8 mouse cellular contexts compared by ENCODE assay signal in the genomic region with DNA sequence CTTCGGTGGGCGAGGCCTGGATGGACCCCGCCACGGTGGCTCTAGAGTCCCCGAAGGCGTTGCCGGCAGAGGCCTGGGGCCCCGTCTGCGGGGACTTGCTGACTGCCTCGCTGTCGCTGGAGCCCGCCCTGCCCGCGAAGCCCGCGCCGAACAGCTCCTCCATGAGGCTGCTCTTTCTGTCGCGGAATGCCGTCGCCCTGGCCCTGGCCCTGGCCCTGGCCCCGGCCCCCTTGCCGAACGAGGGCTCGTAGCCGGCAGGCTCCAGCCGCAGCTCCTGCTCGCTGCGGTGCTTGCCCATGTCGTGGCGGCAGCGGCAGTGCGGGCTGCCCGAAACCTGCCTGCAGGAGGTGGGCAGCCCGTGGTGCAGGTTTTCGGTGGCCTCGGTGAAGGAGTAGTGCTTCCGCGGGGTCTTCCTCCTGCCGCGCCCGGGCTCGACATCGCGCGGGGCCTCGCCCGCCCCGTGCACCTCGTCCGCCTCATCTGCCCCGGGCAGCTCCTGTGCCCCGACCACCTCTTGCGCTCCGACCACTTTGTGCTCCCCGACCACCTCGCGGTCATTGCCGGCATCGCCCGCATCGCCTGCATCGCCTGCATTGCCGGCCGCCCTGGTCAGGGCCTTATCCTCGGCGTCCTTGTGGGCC. TPM values are rescaled to one million over a fixed set of nuclear protein-coding genes. Genes with fewer than 3 reads are reported as not detected.
DNase-seq lines count a peak whose midpoint lies in the region; ATAC-seq and TF ChIP-seq lines count a peak whose summit lies in the region.

No protein-coding gene starts in this region.

- TF ChIP-seq CTCF in kidney, adult 2 months (conservative IDR thresholded peaks at IDR 0.05; ENCODE audit: insufficient read depth, insufficient read length, low read depth, low read length): no peak; the same call in 1 of the 2 replicates
- TF ChIP-seq CTCF in liver, postnatal 0 days (IDR thresholded peaks at IDR 0.05; ENCODE audit: low read depth): peak; percentile 55
- TF ChIP-seq CTCF in thymus, adult 2 months (IDR thresholded peaks at IDR 0.05; ENCODE audit: borderline replicate concordance, control insufficient read depth, extremely low read depth, insufficient read depth, low read length, poor library complexity): no peak; the same call in 1 of the 2 replicates

- no peak for TF ChIP-seq EP300 in liver, postnatal 0 days (IDR thresholded peaks at IDR 0.05; ENCODE audit: low read depth)

- no peaks in the 10 kb centered on the region for H3K4me1 ChIP-seq in embryonic facial prominence, embryonic 11.5 days (ENCODE audit: control insufficient read depth, insufficient read depth, low read length)
- H3K4me1 ChIP-seq in heart, embryonic 10.5 days: peaks cover 25% of the 10 kb centered on the region
- H3K4me1 ChIP-seq in kidney, adult 2 months (ENCODE audit: control insufficient read depth, insufficient read depth, low read length): no peaks in the 10 kb centered on the region
- peaks cover 5% of the 10 kb centered on the region; the same call in 1 of the 2 replicates for H3K4me1 ChIP-seq in liver, postnatal 0 days (ENCODE audit: insufficient read depth)
- peaks cover 40% of the 10 kb centered on the region for H3K4me1 ChIP-seq in neural tube, embryonic 13.5 days (replicated peaks)
- H3K4me1 ChIP-seq in thymus, adult 2 months (replicated peaks; ENCODE audit: control insufficient read depth, insufficient read depth, low read length): peaks cover 10% of the 10 kb centered on the region

- ATAC-seq in embryonic facial prominence, embryonic 11.5 days (replicated peaks; ENCODE audit: insufficient number of reproducible peaks, low FRiP score, low TSS enrichment, low read depth): peak; percentile 72
- peak; percentile 80 for ATAC-seq in liver, postnatal 0 days
- ATAC-seq in neural tube, embryonic 13.5 days (ENCODE audit: low read depth): peak; percentile 68

- peak overlapping the region; percentile 76 for H3K27ac ChIP-seq in embryonic facial prominence, embryonic 11.5 days (replicated peaks; ENCODE audit: low read depth, low read length)
- peak overlapping the region; percentile 99 for H3K27ac ChIP-seq in heart, embryonic 10.5 days
- H3K27ac ChIP-seq in kidney, adult 2 months (ENCODE audit: insufficient read depth, low read depth, low read length): no peak overlapping the region
- H3K27ac ChIP-seq in liver, postnatal 0 days (ENCODE audit: low read depth): no peak overlapping the region
- peak overlapping the region; percentile 85 for H3K27ac ChIP-seq in neural tube, embryonic 13.5 days (replicated peaks)
- H3K27ac ChIP-seq in thymus, adult 2 months (ENCODE audit: control insufficient read depth, insufficient read depth, low read length): no peak overlapping the region

- TF ChIP-seq POLR2A in kidney, adult 2 months (IDR thresholded peaks at IDR 0.05; ENCODE audit: low read depth, low read length): no peak
- TF ChIP-seq POLR2A in thymus, adult 2 months (IDR thresholded peaks at IDR 0.05; ENCODE audit: control insufficient read depth, extremely low read depth, insufficient read depth, low read length, poor library complexity): no peak

- peak overlapping the region; percentile 99 for H3K4me2 ChIP-seq in embryonic facial prominence, embryonic 11.5 days (ENCODE audit: low read depth, low read length)
- H3K4me2 ChIP-seq in liver, postnatal 0 days (ENCODE audit: low read depth, low read length): peak overlapping the region; percentile 92
- peak overlapping the region; percentile 88 for H3K4me2 ChIP-seq in neural tube, embryonic 13.5 days

- WGBS in embryonic facial prominence, embryonic 11.5 days: under 1% methylated on average over 67 of the region's 67 CpGs
- WGBS in heart, embryonic 10.5 days: under 1% methylated on average over 67 of the region's 67 CpGs
- WGBS in kidney, adult 2 months: 3% methylated on average over 67 of the region's 67 CpGs
- 4% methylated on average over 59 of the region's 67 CpGs for WGBS in liver, postnatal 0 days (ENCODE audit: insufficient replicate concordance)
- under 1% methylated on average over 65 of the region's 67 CpGs for WGBS in neural tube, embryonic 13.5 days
- WGBS in thymus, adult 2 months: 2% methylated on average over 67 of the region's 67 CpGs

- H3K9me3 ChIP-seq in embryonic facial prominence, embryonic 11.5 days (replicated peaks; ENCODE audit: control insufficient read depth, low read length): no peaks in the 10 kb centered on the region
- H3K9me3 ChIP-seq in heart, embryonic 10.5 days: no peaks in the 10 kb centered on the region
- H3K9me3 ChIP-seq in liver, postnatal 0 days (ENCODE audit: low read length): no peaks in the 10 kb centered on the region
- H3K9me3 ChIP-seq in neural tube, embryonic 13.5 days: no peaks in the 10 kb centered on the region

- no peaks in the 10 kb centered on the region for H3K27me3 ChIP-seq in embryonic facial prominence, embryonic 11.5 days (ENCODE audit: control insufficient read depth, insufficient read depth, low read length)
- no peaks in the 10 kb centered on the region for H3K27me3 ChIP-seq in heart, embryonic 10.5 days (ENCODE audit: insufficient read depth, poor library complexity, severe bottlenecking)
- H3K27me3 ChIP-seq in kidney, adult 2 months (replicated peaks; ENCODE audit: control insufficient read depth, insufficient read depth, low read length): no peaks in the 10 kb centered on the region
- H3K27me3 ChIP-seq in liver, postnatal 0 days (ENCODE audit: insufficient read depth, low read length): no peaks in the 10 kb centered on the region
- H3K27me3 ChIP-seq in neural tube, embryonic 13.5 days: no peaks in the 10 kb centered on the region
- H3K27me3 ChIP-seq in thymus, adult 2 months (ENCODE audit: control insufficient read depth, insufficient read depth, low read length): no peaks in the 10 kb centered on the region

- H3K36me3 ChIP-seq in embryonic facial prominence, embryonic 11.5 days (replicated peaks; ENCODE audit: control insufficient read depth, insufficient read depth, low read depth, low read length): no peaks in the 10 kb centered on the region
- peaks cover 21% of the 10 kb centered on the region; the same call in 1 of the 2 replicates for H3K36me3 ChIP-seq in heart, embryonic 10.5 days
- H3K36me3 ChIP-seq in kidney, adult 2 months (ENCODE audit: control insufficient read depth, insufficient read depth, low read length): no peaks in the 10 kb centered on the region
- no peaks in the 10 kb centered on the region for H3K36me3 ChIP-seq in liver, postnatal 0 days (replicated peaks; ENCODE audit: insufficient read depth, low read length)
- peaks cover 13% of the 10 kb centered on the region; the same call in 1 of the 2 replicates for H3K36me3 ChIP-seq in neural tube, embryonic 13.5 days
- no peaks in the 10 kb centered on the region for H3K36me3 ChIP-seq in thymus, adult 2 months (ENCODE audit: control insufficient read depth, insufficient read depth, low read length)

- peak; percentile 44 to 64 for DNase-seq in urinary bladder, adult 18-20 months (ENCODE audit: low spot score in 2 of 2)
- no peak for DNase-seq in urinary bladder, postnatal 10 days (ENCODE audit: low spot score)
- DNase-seq in embryonic facial prominence, embryonic 11.5 days (ENCODE audit: low spot score): peak; percentile 80
- DNase-seq in heart, embryonic 10.5 days (ENCODE audit: low spot score): peak; percentile 91
- peak; percentile 49 for DNase-seq in kidney, adult 2 months
- DNase-seq in liver, postnatal 0 days: peak; percentile 63
- DNase-seq in thymus, adult 2 months: peak; percentile 49

- peak overlapping the region; percentile 56 for H3K4me3 ChIP-seq in embryonic facial prominence, embryonic 11.5 days (ENCODE audit: low read depth, low read length)
- peak overlapping the region; percentile 80 for H3K4me3 ChIP-seq in heart, embryonic 10.5 days
- peak overlapping the region; percentile 63 for H3K4me3 ChIP-seq in kidney, adult 2 months (ENCODE audit: insufficient read depth, low read depth, low read length)
- peak overlapping the region; percentile 57 for H3K4me3 ChIP-seq in liver, postnatal 0 days (ENCODE audit: low read depth, low read length)
- peak overlapping the region; percentile 50 for H3K4me3 ChIP-seq in neural tube, embryonic 13.5 days
- H3K4me3 ChIP-seq in thymus, adult 2 months (ENCODE audit: control insufficient read depth, insufficient read depth, low read length): peak overlapping the region; percentile 58

- H3K9ac ChIP-seq in embryonic facial prominence, embryonic 11.5 days (replicated peaks; ENCODE audit: low read length): peak overlapping the region; percentile 93
- peak overlapping the region; percentile 71 for H3K9ac ChIP-seq in liver, postnatal 0 days (replicated peaks)
- peak overlapping the region; percentile 81 for H3K9ac ChIP-seq in neural tube, embryonic 13.5 days

RNA-seq across cellular contexts. Expression of gene Wrb, which starts 14.0 kb away (rescaled TPM):
- 87.5 and 91.6 TPM in 2 replicates for polyA plus RNA-seq in embryonic facial prominence, embryonic 11.5 days (2014; fragmentation: Nextera tagmentation; extraction: Ambion mirVana)
- 94.3 and 111 TPM in 2 replicates for polyA plus RNA-seq in heart, embryonic 10.5 days (2016; fragmentation: Nextera tagmentation; extraction: Ambion mirVana)
- 44.7 and 46.9 TPM in 2 replicates for polyA plus RNA-seq in kidney, adult 2 months (2012; rRNA removed)
- polyA plus RNA-seq in liver, postnatal 0 days (2015; fragmentation: Nextera tagmentation; extraction: Ambion mirVana): 5.5 and 6.1 TPM in 2 replicates
- polyA plus RNA-seq in neural tube, embryonic 13.5 days (2015; fragmentation: Nextera tagmentation; extraction: Ambion mirVana): 157 and 162 TPM in 2 replicates
- 38.3 and 44.6 TPM in 2 replicates for polyA plus RNA-seq in thymus, adult 2 months (2012; rRNA removed)

RNA-seq across cellular contexts. Expression of gene Hmgn1, which starts 31.7 kb away (rescaled TPM):
- 1,073 and 1,266 TPM in 2 replicates for polyA plus RNA-seq in embryonic facial prominence, embryonic 11.5 days (2014; fragmentation: Nextera tagmentation; extraction: Ambion mirVana)
- polyA plus RNA-seq in heart, embryonic 10.5 days (2016; fragmentation: Nextera tagmentation; extraction: Ambion mirVana): 554 and 714 TPM in 2 replicates
- 23.3 and 36.4 TPM in 2 replicates for polyA plus RNA-seq in kidney, adult 2 months (2012; rRNA removed)
- polyA plus RNA-seq in liver, postnatal 0 days (2015; fragmentation: Nextera tagmentation; extraction: Ambion mirVana): 109 and 113 TPM in 2 replicates
- 441 and 519 TPM in 2 replicates for polyA plus RNA-seq in neural tube, embryonic 13.5 days (2015; fragmentation: Nextera tagmentation; extraction: Ambion mirVana)
- 28.5 and 31.4 TPM in 2 replicates for polyA plus RNA-seq in thymus, adult 2 months (2012; rRNA removed)

RNA-seq across cellular contexts. Expression of gene Lca5l, which starts 32.9 kb away (rescaled TPM):
- 1.1 and 1.5 TPM in 2 replicates for polyA plus RNA-seq in embryonic facial prominence, embryonic 11.5 days (2014; fragmentation: Nextera tagmentation; extraction: Ambion mirVana)
- polyA plus RNA-seq in heart, embryonic 10.5 days (2016; fragmentation: Nextera tagmentation; extraction: Ambion mirVana): 1.3 TPM in 2 replicates
- 0.39 and 0.47 TPM in 2 replicates for polyA plus RNA-seq in kidney, adult 2 months (2012; rRNA removed)
- polyA plus RNA-seq in liver, postnatal 0 days (2015; fragmentation: Nextera tagmentation; extraction: Ambion mirVana): 0.06 and 0.07 TPM in 2 replicates
- polyA plus RNA-seq in neural tube, embryonic 13.5 days (2015; fragmentation: Nextera tagmentation; extraction: Ambion mirVana): 1.6 TPM in 2 replicates
- polyA plus RNA-seq in thymus, adult 2 months (2012; rRNA removed): 0.18 and 0.34 TPM in 2 replicates

RNA-seq across cellular contexts. Expression of gene Sh3bgr, which starts 41.0 kb away (rescaled TPM):
- 1.4 and 3.5 TPM in 2 replicates for polyA plus RNA-seq in embryonic facial prominence, embryonic 11.5 days (2014; fragmentation: Nextera tagmentation; extraction: Ambion mirVana)
- 465 and 713 TPM in 2 replicates for polyA plus RNA-seq in heart, embryonic 10.5 days (2016; fragmentation: Nextera tagmentation; extraction: Ambion mirVana)
- 4.5 and 6.7 TPM in 2 replicates for polyA plus RNA-seq in kidney, adult 2 months (2012; rRNA removed)
- polyA plus RNA-seq in liver, postnatal 0 days (2015; fragmentation: Nextera tagmentation; extraction: Ambion mirVana): 1.9 TPM in 1 of 2 replicates, not detected in the other
- 3.0 and 4.6 TPM in 2 replicates for polyA plus RNA-seq in neural tube, embryonic 13.5 days (2015; fragmentation: Nextera tagmentation; extraction: Ambion mirVana)
- 0.43 and 8.9 TPM in 2 replicates for polyA plus RNA-seq in thymus, adult 2 months (2012; rRNA removed)

Comparison
In these comparisons a context has a peak if more than half of its experiments do, and no peak if none do; other contexts are left out.
1. H3K27ac ChIP-seq: peak in embryonic facial prominence, embryonic 11.5 days (single experiment), heart, embryonic 10.5 days (single experiment) and neural tube, embryonic 13.5 days (single experiment); none in kidney, adult 2 months (single experiment), liver, postnatal 0 days (single experiment) and thymus, adult 2 months (single experiment).
2. Peak in every context shown above with its lines, with median percentiles within 50 percentile points of each other: ATAC-seq, H3K4me2 ChIP-seq, H3K4me3 ChIP-seq and H3K9ac ChIP-seq.